Mouse (Mus musculus): ENCODE data around the gene Glrx. TPM values are rescaled to one million over a fixed set of nuclear protein-coding genes. Genes with fewer than 3 reads are reported as not detected.
A peak's percentile ranks its signal among the peaks of the same experiment; 100 is the strongest.

Gene Glrx
- polyA plus RNA-seq, 1 experiment from 2014 or later: 27.6 TPM

- H3K27ac ChIP-seq (replicated peaks; ENCODE audit: low read depth, low read length): no peak overlapping the region
- ATAC-seq (ENCODE audit: insufficient number of reproducible peaks, low FRiP score, low TSS enrichment, low read depth) (no peak), DNase-seq (ENCODE audit: low spot score) (no peak)
- H3K36me3 ChIP-seq (ENCODE audit: control insufficient read depth, insufficient read depth, low read length): no peaks in the 10 kb centered on the region
- 90% methylated on average over 1 of the region's 1 CpGs for WGBS
- no peak overlapping the region for H3K9ac ChIP-seq (ENCODE audit: low read length)
- H3K9me3 ChIP-seq (ENCODE audit: control insufficient read depth, low read length): no peaks in the 10 kb centered on the region
- H3K4me3 ChIP-seq (ENCODE audit: low read depth, low read length): no peak overlapping the region
- no peak overlapping the region for H3K4me2 ChIP-seq (ENCODE audit: low read depth, severe bottlenecking)
- no peaks in the 10 kb centered on the region for H3K27me3 ChIP-seq (ENCODE audit: control insufficient read depth, insufficient read depth, low read length)
- no peaks in the 10 kb centered on the region for H3K4me1 ChIP-seq (ENCODE audit: control insufficient read depth, insufficient read depth, low read length)
Observed at GRCm38 (mm10) chr13:75825388-75825787, 14.3 kb upstream of the Glrx start.

DNA sequence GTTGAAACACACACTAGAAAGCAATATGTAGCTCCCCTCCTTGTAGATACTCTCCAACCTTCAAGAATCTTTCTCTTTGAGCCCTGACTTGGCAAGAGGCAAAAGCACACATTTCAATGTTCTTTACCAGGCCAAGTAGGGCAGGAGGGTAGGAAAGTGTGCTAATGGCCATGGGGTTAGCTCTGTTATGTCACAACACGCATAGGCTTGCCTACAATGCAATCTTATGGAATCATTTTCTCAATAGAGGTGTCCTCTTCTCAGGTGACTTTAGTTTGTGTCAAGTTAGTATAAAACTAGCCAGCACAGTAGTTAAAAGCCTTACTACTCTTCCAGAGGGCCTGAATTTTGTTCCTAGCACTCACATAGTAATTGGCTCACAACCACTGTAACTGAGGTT lies 9.0 kb upstream of the Glrx start:
- Histone ChIP-seq H3K4me3 (ENCODE audit: low read depth, low read length) (no peak overlapping the region), H3K4me2 (ENCODE audit: low read depth, severe bottlenecking) (no peak overlapping the region), H3K27ac (replicated peaks; ENCODE audit: low read depth, low read length) (no peak overlapping the region), H3K9ac (ENCODE audit: low read length) (no peak overlapping the region), H3K27me3 (ENCODE audit: control insufficient read depth, insufficient read depth, low read length) (no peaks in the 10 kb centered on the region), H3K36me3 (ENCODE audit: control insufficient read depth, insufficient read depth, low read length) (no peaks in the 10 kb centered on the region), H3K9me3 (ENCODE audit: control insufficient read depth, low read length) (no peaks in the 10 kb centered on the region), H3K4me1 (ENCODE audit: control insufficient read depth, insufficient read depth, low read length) (no peaks in the 10 kb centered on the region)
- ATAC-seq (ENCODE audit: insufficient number of reproducible peaks, low FRiP score, low TSS enrichment, low read depth) (no peak), DNase-seq (ENCODE audit: low spot score) (no peak)
- WGBS: 80% methylated on average over 1 of the region's 1 CpGs

GRCm38 (mm10) chr13:75831710-75832109 lies 8.0 kb upstream of the Glrx start:
- WGBS: 84% methylated on average over 6 of the region's 6 CpGs
- DNase-seq (ENCODE audit: low spot score): no peak

DNA sequence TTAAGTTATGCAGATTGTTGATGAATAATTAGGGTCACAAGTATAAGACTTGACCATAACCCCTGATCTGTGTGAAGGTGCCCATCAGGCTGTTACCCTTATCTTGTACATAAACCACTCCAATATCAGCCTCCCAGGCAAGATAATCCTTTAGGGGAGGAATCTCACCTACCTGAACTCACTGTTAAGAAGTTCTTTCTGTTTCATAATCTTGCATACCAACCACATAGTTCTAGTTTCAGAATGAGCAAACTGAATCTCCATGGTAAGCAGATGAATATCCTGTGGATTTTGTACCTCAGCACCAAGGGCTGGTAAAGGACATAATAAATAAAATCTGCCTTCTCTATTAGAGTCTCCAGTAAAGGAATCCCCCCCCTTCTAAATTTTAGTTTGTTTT lies 7.0 kb upstream of the Glrx start:
- no peak overlapping the region for H3K9ac ChIP-seq (ENCODE audit: low read length)
- H3K4me3 ChIP-seq (ENCODE audit: low read depth, low read length): no peak overlapping the region
- no peak overlapping the region for H3K27ac ChIP-seq (replicated peaks; ENCODE audit: low read depth, low read length)
- no peaks in the 10 kb centered on the region for H3K4me1 ChIP-seq (ENCODE audit: control insufficient read depth, insufficient read depth, low read length)
- no peaks in the 10 kb centered on the region for H3K9me3 ChIP-seq (ENCODE audit: control insufficient read depth, low read length)
- no peak for DNase-seq (ENCODE audit: low spot score)
- H3K4me2 ChIP-seq (ENCODE audit: low read depth, severe bottlenecking): no peak overlapping the region
- H3K36me3 ChIP-seq (ENCODE audit: control insufficient read depth, insufficient read depth, low read length): no peaks in the 10 kb centered on the region
- no peak for ATAC-seq (ENCODE audit: insufficient number of reproducible peaks, low FRiP score, low TSS enrichment, low read depth)
- H3K27me3 ChIP-seq (ENCODE audit: control insufficient read depth, insufficient read depth, low read length): no peaks in the 10 kb centered on the region

More at GRCm38 (mm10) chr13:75831710-75832109, 8.0 kb upstream of the Glrx start:
- Histone ChIP-seq H3K4me1 (ENCODE audit: control insufficient read depth, insufficient read depth, low read length) (no peaks in the 10 kb centered on the region), H3K27me3 (ENCODE audit: control insufficient read depth, insufficient read depth, low read length) (no peaks in the 10 kb centered on the region), H3K9ac (ENCODE audit: low read length) (no peak overlapping the region), H3K9me3 (ENCODE audit: control insufficient read depth, low read length) (no peaks in the 10 kb centered on the region), H3K27ac (replicated peaks; ENCODE audit: low read depth, low read length) (no peak overlapping the region), H3K4me2 (ENCODE audit: low read depth, severe bottlenecking) (no peak overlapping the region), H3K4me3 (ENCODE audit: low read depth, low read length) (no peak overlapping the region), H3K36me3 (ENCODE audit: control insufficient read depth, insufficient read depth, low read length) (no peaks in the 10 kb centered on the region)
- ATAC-seq (ENCODE audit: insufficient number of reproducible peaks, low FRiP score, low TSS enrichment, low read depth): no peak

GRCm38 (mm10) chr13:75833499-75833898 lies 6.2 kb upstream of the Glrx start:
- no peak for DNase-seq (ENCODE audit: low spot score)
- H3K4me2 ChIP-seq (ENCODE audit: low read depth, severe bottlenecking): no peak overlapping the region
- H3K27me3 ChIP-seq (ENCODE audit: control insufficient read depth, insufficient read depth, low read length): no peaks in the 10 kb centered on the region
- H3K9ac ChIP-seq (ENCODE audit: low read length): no peak overlapping the region
- H3K9me3 ChIP-seq (ENCODE audit: control insufficient read depth, low read length): no peaks in the 10 kb centered on the region
- H3K4me1 ChIP-seq (ENCODE audit: control insufficient read depth, insufficient read depth, low read length): no peaks in the 10 kb centered on the region
- H3K36me3 ChIP-seq (ENCODE audit: control insufficient read depth, insufficient read depth, low read length): no peaks in the 10 kb centered on the region
- no peak overlapping the region for H3K4me3 ChIP-seq (ENCODE audit: low read depth, low read length)
- H3K27ac ChIP-seq (replicated peaks; ENCODE audit: low read depth, low read length): no peak overlapping the region
- no peak for ATAC-seq (ENCODE audit: insufficient number of reproducible peaks, low FRiP score, low TSS enrichment, low read depth)

DNA sequence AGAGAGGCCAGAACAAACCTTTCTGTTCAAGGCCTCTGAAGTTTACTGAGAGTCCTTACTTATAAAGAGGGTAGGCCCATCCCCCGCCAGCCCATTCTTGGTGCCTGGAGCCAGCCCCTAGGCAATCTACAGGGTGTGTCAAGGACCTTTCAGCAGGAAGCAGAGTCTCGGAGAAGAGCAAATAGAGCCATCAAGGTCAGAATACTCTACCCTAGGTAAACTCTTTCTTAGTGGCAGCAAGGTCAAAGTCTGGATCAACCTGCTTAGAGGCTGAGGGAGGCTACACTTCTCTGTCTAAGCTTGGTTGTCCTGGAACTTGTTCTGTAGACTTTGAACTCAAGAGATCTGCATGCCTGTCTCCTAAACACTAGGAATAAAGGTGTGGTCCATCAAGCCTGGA lies 4.2 kb upstream of the Glrx start:
- H3K4me2 ChIP-seq (ENCODE audit: low read depth, severe bottlenecking): no peak overlapping the region
- WGBS: 76% methylated on average over 2 of the region's 2 CpGs
- no peaks in the 10 kb centered on the region for H3K27me3 ChIP-seq (ENCODE audit: control insufficient read depth, insufficient read depth, low read length)
- H3K4me3 ChIP-seq (ENCODE audit: low read depth, low read length): no peak overlapping the region
- no peak overlapping the region for H3K27ac ChIP-seq (replicated peaks; ENCODE audit: low read depth, low read length)
- ATAC-seq (ENCODE audit: insufficient number of reproducible peaks, low FRiP score, low TSS enrichment, low read depth) (no peak), DNase-seq (ENCODE audit: low spot score) (no peak)
- no peaks in the 10 kb centered on the region for H3K9me3 ChIP-seq (ENCODE audit: control insufficient read depth, low read length)
- no peaks in the 10 kb centered on the region for H3K4me1 ChIP-seq (ENCODE audit: control insufficient read depth, insufficient read depth, low read length)
- H3K36me3 ChIP-seq (ENCODE audit: control insufficient read depth, insufficient read depth, low read length): no peaks in the 10 kb centered on the region
- no peak overlapping the region for H3K9ac ChIP-seq (ENCODE audit: low read length)

GRCm38 (mm10) chr13:75838506-75838905 lies 1.2 kb upstream of the Glrx start:
- no peaks in the 10 kb centered on the region for H3K9me3 ChIP-seq (ENCODE audit: control insufficient read depth, low read length)
- no peak for ATAC-seq (ENCODE audit: insufficient number of reproducible peaks, low FRiP score, low TSS enrichment, low read depth)
- WGBS: 93% methylated on average over 4 of the region's 4 CpGs
- H3K27ac ChIP-seq (replicated peaks; ENCODE audit: low read depth, low read length): no peak overlapping the region
- H3K9ac ChIP-seq (ENCODE audit: low read length): no peak overlapping the region
- 0 out of 2 replicates have a peak, but pooled peaks cover 2% of the 10 kb centered on the region for H3K4me1 ChIP-seq (ENCODE audit: control insufficient read depth, insufficient read depth, low read length)
- no peak overlapping the region for H3K4me2 ChIP-seq (ENCODE audit: low read depth, severe bottlenecking)
- no peak for DNase-seq (ENCODE audit: low spot score)
- no peak overlapping the region for H3K4me3 ChIP-seq (ENCODE audit: low read depth, low read length)
- no peaks in the 10 kb centered on the region for H3K36me3 ChIP-seq (ENCODE audit: control insufficient read depth, insufficient read depth, low read length)
- no peaks in the 10 kb centered on the region for H3K27me3 ChIP-seq (ENCODE audit: control insufficient read depth, insufficient read depth, low read length)

GRCm38 (mm10) chr13:75840752-75841285 lies 1.2 kb downstream of the Glrx start:
- 60% methylated on average over 6 of the region's 6 CpGs for WGBS
- H3K27ac ChIP-seq (replicated peaks; ENCODE audit: low read depth, low read length): no peak overlapping the region

DNA sequence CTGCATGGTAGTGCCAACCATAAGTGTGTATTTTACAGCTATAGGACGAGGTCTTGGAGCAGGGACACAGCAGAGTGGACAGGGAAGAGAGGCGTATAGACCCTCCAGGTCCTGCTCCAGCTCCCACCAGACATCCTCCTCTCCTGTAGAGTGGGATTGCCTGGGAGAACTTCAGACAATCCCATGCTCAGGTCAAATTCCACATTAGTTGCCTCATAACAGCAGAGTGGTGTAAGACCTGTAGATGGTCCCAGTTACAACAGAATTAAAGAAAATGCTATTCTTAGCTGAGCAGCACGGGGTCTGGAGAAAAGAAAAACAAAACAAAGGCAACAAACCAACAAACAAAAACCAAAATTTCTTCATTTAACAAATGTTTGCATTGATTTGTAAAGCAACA lies 2.3 kb downstream of the Glrx start:
- no peak overlapping the region for H3K9ac ChIP-seq (ENCODE audit: low read length)
- H3K9me3 ChIP-seq (ENCODE audit: control insufficient read depth, low read length): no peaks in the 10 kb centered on the region
- ATAC-seq (ENCODE audit: insufficient number of reproducible peaks, low FRiP score, low TSS enrichment, low read depth) (no peak), DNase-seq (ENCODE audit: low spot score) (no peak)
- no peaks in the 10 kb centered on the region for H3K27me3 ChIP-seq (ENCODE audit: control insufficient read depth, insufficient read depth, low read length)
- H3K4me2 ChIP-seq (ENCODE audit: low read depth, severe bottlenecking): no peak overlapping the region
- no peak overlapping the region for H3K27ac ChIP-seq (replicated peaks; ENCODE audit: low read depth, low read length)
- 84% methylated on average over 3 of the region's 3 CpGs for WGBS
- H3K4me1 ChIP-seq (ENCODE audit: control insufficient read depth, insufficient read depth, low read length): 0 out of 2 replicates have a peak, but pooled peaks cover 2% of the 10 kb centered on the region
- H3K36me3 ChIP-seq (ENCODE audit: control insufficient read depth, insufficient read depth, low read length): no peaks in the 10 kb centered on the region
- H3K4me3 ChIP-seq (ENCODE audit: low read depth, low read length): no peak overlapping the region

More at GRCm38 (mm10) chr13:75840752-75841285, 1.2 kb downstream of the Glrx start:
- no peak for DNase-seq (ENCODE audit: low spot score)
- Histone ChIP-seq H3K27me3 (ENCODE audit: control insufficient read depth, insufficient read depth, low read length) (no peaks in the 10 kb centered on the region), H3K9me3 (ENCODE audit: control insufficient read depth, low read length) (no peaks in the 10 kb centered on the region), H3K36me3 (ENCODE audit: control insufficient read depth, insufficient read depth, low read length) (no peaks in the 10 kb centered on the region), H3K4me2 (ENCODE audit: low read depth, severe bottlenecking) (peak overlapping the region; percentile 40), H3K4me3 (ENCODE audit: low read depth, low read length) (peak overlapping the region; percentile 47), H3K4me1 (ENCODE audit: control insufficient read depth, insufficient read depth, low read length) (0 out of 2 replicates have a peak, but pooled peaks cover 2% of the 10 kb centered on the region), H3K9ac (ENCODE audit: low read length) (peak overlapping the region; percentile 62; the same call in 1 of the 2 replicates)
- no peak; the same call in 1 of the 2 replicates for ATAC-seq (ENCODE audit: insufficient number of reproducible peaks, low FRiP score, low TSS enrichment, low read depth)

All from limb, embryonic 11.5 days (tissue).